In the genomic region with DNA sequence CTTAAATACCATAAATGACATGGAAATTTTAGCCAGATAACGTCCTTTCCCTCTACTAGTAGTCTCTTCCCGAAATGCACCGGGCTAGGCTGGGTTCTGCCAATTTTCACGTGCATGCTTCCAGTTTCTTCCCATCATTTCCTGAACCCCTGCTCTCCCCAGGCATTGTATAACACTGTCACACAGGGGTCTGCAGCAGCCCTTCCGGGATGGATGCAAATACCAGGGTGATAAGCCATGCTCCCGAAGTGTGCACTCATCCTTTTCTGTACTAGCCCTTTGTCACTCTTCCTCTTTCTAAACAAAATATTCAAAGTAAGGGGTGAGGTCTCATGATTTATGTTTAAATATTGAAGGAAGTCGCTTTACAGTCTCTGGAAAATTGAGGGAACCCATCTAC, we compare ENCODE assay signal across 8 mouse cellular contexts. TPM values are rescaled to one million over a fixed set of nuclear protein-coding genes. Genes with fewer than 3 reads are reported as not detected.
A peak's percentile ranks its signal among the peaks of the same experiment; 100 is the strongest.
DNase-seq lines count a peak whose midpoint lies in the region; ATAC-seq lines count a peak whose summit lies in the region.

No protein-coding gene starts in this region.

- H3K27ac ChIP-seq in kidney, embryonic 16.5 days (ENCODE audit: low read length) = no peak overlapping the region; the same call in 1 of the 2 replicates
- H3K27ac ChIP-seq in brown adipose tissue, adult 24 weeks (replicated peaks; ENCODE audit: low read depth, low read length) = no peak overlapping the region
- H3K27ac ChIP-seq in hindbrain, embryonic 13.5 days = peak overlapping the region; percentile 97
- peak overlapping the region; percentile 95 for H3K27ac ChIP-seq in midbrain, embryonic 15.5 days

- peaks cover 16% of the 10 kb centered on the region for H3K4me1 ChIP-seq in kidney, embryonic 16.5 days (ENCODE audit: insufficient read depth, low read length)
- 0 out of 2 replicates have a peak, but pooled peaks cover 2% of the 10 kb centered on the region for H3K4me1 ChIP-seq in brown adipose tissue, adult 24 weeks (ENCODE audit: control insufficient read depth, insufficient read depth, insufficient read length, low read length)
- H3K4me1 ChIP-seq in hindbrain, embryonic 13.5 days (replicated peaks) = peaks cover 39% of the 10 kb centered on the region
- H3K4me1 ChIP-seq in midbrain, embryonic 15.5 days = peaks cover 39% of the 10 kb centered on the region

- H3K9ac ChIP-seq in kidney, embryonic 16.5 days (replicated peaks; ENCODE audit: low read length) = peak overlapping the region; percentile 96
- H3K9ac ChIP-seq in hindbrain, embryonic 13.5 days = peak overlapping the region; percentile 99
- peak overlapping the region; percentile 93 for H3K9ac ChIP-seq in midbrain, embryonic 15.5 days

- no peaks in the 10 kb centered on the region for H3K36me3 ChIP-seq in kidney, embryonic 16.5 days (ENCODE audit: insufficient read depth, low read length)
- no peaks in the 10 kb centered on the region for H3K36me3 ChIP-seq in hindbrain, embryonic 13.5 days
- H3K36me3 ChIP-seq in midbrain, embryonic 15.5 days (replicated peaks) = no peaks in the 10 kb centered on the region

- ATAC-seq in kidney, embryonic 16.5 days (ENCODE audit: low FRiP score, low TSS enrichment) = no peak
- ATAC-seq in hindbrain, embryonic 13.5 days (ENCODE audit: low FRiP score) = no peak
- ATAC-seq in midbrain, embryonic 15.5 days (replicated peaks) = no peak

- peak overlapping the region; percentile 66 for H3K4me2 ChIP-seq in kidney, embryonic 16.5 days (replicated peaks; ENCODE audit: low read depth, low read length)
- peak overlapping the region; percentile 87 for H3K4me2 ChIP-seq in hindbrain, embryonic 13.5 days
- peak overlapping the region; percentile 76 for H3K4me2 ChIP-seq in midbrain, embryonic 15.5 days

- H3K9me3 ChIP-seq in kidney, embryonic 16.5 days (ENCODE audit: low read length) = no peaks in the 10 kb centered on the region
- H3K9me3 ChIP-seq in hindbrain, embryonic 13.5 days = no peaks in the 10 kb centered on the region
- no peaks in the 10 kb centered on the region for H3K9me3 ChIP-seq in midbrain, embryonic 15.5 days

- no peaks in the 10 kb centered on the region for H3K27me3 ChIP-seq in kidney, embryonic 16.5 days (ENCODE audit: insufficient read depth, low read length)
- no peaks in the 10 kb centered on the region for H3K27me3 ChIP-seq in hindbrain, embryonic 13.5 days
- no peaks in the 10 kb centered on the region for H3K27me3 ChIP-seq in midbrain, embryonic 15.5 days (replicated peaks)

- peak overlapping the region; percentile 90 for H3K4me3 ChIP-seq in kidney, embryonic 16.5 days (ENCODE audit: low read length)
- H3K4me3 ChIP-seq in brown adipose tissue, adult 24 weeks (ENCODE audit: insufficient read depth, low read depth, low read length) = peak overlapping the region; percentile 95; the same call in 1 of the 2 replicates
- H3K4me3 ChIP-seq in hindbrain, embryonic 13.5 days = peak overlapping the region; percentile 79
- H3K4me3 ChIP-seq in midbrain, embryonic 15.5 days = peak overlapping the region; percentile 92

- 53% methylated on average over 7 of the region's 7 CpGs for WGBS in kidney, embryonic 16.5 days
- WGBS in hindbrain, embryonic 13.5 days = 62% methylated on average over 7 of the region's 7 CpGs
- WGBS in midbrain, embryonic 15.5 days = 58% methylated on average over 7 of the region's 7 CpGs

- no peak for DNase-seq in kidney, postnatal 25 days
- no peak for DNase-seq in thymus, postnatal 36 days
- DNase-seq in Muller cell, postnatal 12 days (ENCODE audit: inconsistent ontology term) = no peak
- no peak for DNase-seq in left cerebral cortex, adult 9 months (ENCODE audit: low spot score in 2 of 2)

RNA-seq across cellular contexts. Expression of gene Ccnj, which starts 0.9 kb away (rescaled TPM):
- 14.3 and 14.4 TPM in 2 replicates for polyA plus RNA-seq in kidney, embryonic 16.5 days (2015; fragmentation: Nextera tagmentation; extraction: Ambion mirVana)
- 2.1 and 2.8 TPM in 2 replicates for polyA plus RNA-seq in brown adipose tissue, adult 24 weeks (2012; ENCODE audit: insufficient read depth, insufficient read length, missing spikeins)
- 22.9 and 23.4 TPM in 2 replicates for polyA plus RNA-seq in hindbrain, embryonic 13.5 days (2015; fragmentation: Nextera tagmentation; extraction: Ambion mirVana)
- 20.8 and 21.2 TPM in 2 replicates for polyA plus RNA-seq in midbrain, embryonic 15.5 days (2015; fragmentation: Nextera tagmentation; extraction: Ambion mirVana)

Comparison
In these comparisons a context has a peak if more than half of its experiments do, and no peak if none do; other contexts are left out.
1. H3K27ac ChIP-seq: peak in hindbrain, embryonic 13.5 days (single experiment) and midbrain, embryonic 15.5 days (single experiment); none in kidney, embryonic 16.5 days (single experiment) and brown adipose tissue, adult 24 weeks (single experiment).
2. Peak in every context shown above with its lines, with median percentiles within 50 percentile points of each other: H3K4me2 ChIP-seq, H3K4me3 ChIP-seq and H3K9ac ChIP-seq.